Mouse (Mus musculus) lung, postnatal 0 days (tissue): ENCODE results near the gene Tpmt. TPM values are rescaled to one million over a fixed set of nuclear protein-coding genes. Genes with fewer than 3 reads are reported as not detected.

Experiments used
- ATAC-seq: fragments of 200-750 bp; cut with Nextera tagmentation; 2 replicates; pipeline ENCODE4 v1.8.0; 2017; ENCODE audit warnings: moderate library complexity
- DNase-seq: peaks from one replicate; pipeline ENCODE4 v3.0.0-alpha.2; 2016; ENCODE audit warnings: low spot score
- H3K27ac ChIP-seq: fragments of 300-500 bp; sonication (generic); 2 replicates; pipeline ENCODE4 v1.5.1; 2014; ENCODE audit warnings: antibody characterized with exemption, mild to moderate bottlenecking, low read length, mixed read lengths
- H3K27me3 ChIP-seq: fragments of 300-500 bp; sonication (generic); replicated peaks from 2 replicates; pipeline ENCODE4 v1.6.1; 2014; ENCODE audit warnings: low read length, mixed read lengths; ENCODE audit not compliant: insufficient read depth
- H3K36me3 ChIP-seq: fragments of 300-500 bp; sonication (generic); 2 replicates; pipeline ENCODE4 v1.6.1; 2014; ENCODE audit warnings: low read length, mixed read lengths; ENCODE audit not compliant: insufficient read depth
- H3K4me1 ChIP-seq: fragments of 300-500 bp; sonication (generic); 2 replicates; pipeline ENCODE4 v1.6.1; 2014; ENCODE audit warnings: antibody characterized with exemption, low read depth, low read length, mixed read lengths; ENCODE audit not compliant: insufficient read depth
- H3K4me2 ChIP-seq: fragments of 300-500 bp; sonication (generic); replicated peaks from 2 replicates; pipeline ENCODE4 v1.6.1; 2014; ENCODE audit warnings: low read depth, mild to moderate bottlenecking, low read length, moderate library complexity, mixed read lengths
- H3K4me3 ChIP-seq: fragments of 300-500 bp; sonication (generic); 2 replicates; pipeline ENCODE4 v1.5.1; 2014; ENCODE audit warnings: low read depth, low read length
- H3K9ac ChIP-seq: fragments of 300-500 bp; sonication (generic); replicated peaks from 2 replicates; pipeline ENCODE4 v1.6.1; 2014; ENCODE audit warnings: low read depth, mild to moderate bottlenecking
- H3K9me3 ChIP-seq: fragments of 300-500 bp; sonication (generic); 2 replicates; pipeline ENCODE4 v1.6.1; 2016; ENCODE audit warnings: low read length, mixed read lengths
- CTCF ChIP-seq: IDR thresholded peaks from 2 replicates; pipeline ENCODE4 v1.5.1; 2016; ENCODE audit warnings: antibody characterized with exemption, mild to moderate bottlenecking
- EP300 ChIP-seq: IDR thresholded peaks from 2 replicates; pipeline ENCODE4 v1.6.1; 2016; ENCODE audit warnings: antibody characterized with exemption, mild to moderate bottlenecking, control low read depth
- WGBS: fragments of 180-500 bp; shearing (Covaris S2); extraction: QIAGEN DNeasy Blood & Tissue Kit; methylation state at CpG from one replicate; pipeline ENCODE4 v1.1.7; 2014; 5-methylcytosine and 5-hydroxymethylcytosine counted together
- polyA plus RNA-seq: library from polyadenylated mRNA; unstranded; fragments of >200 nt; fragmentation: Nextera tagmentation; extraction: Ambion mirVana; gene quantifications from 2 replicates; pipeline ENCODE4 v1.2.1, GENCODE M21; 2015

Gene Tpmt
- polyA plus RNA-seq, 1 experiment from 2014 or later = 6.8 TPM

GRCm38 (mm10) chr13:47014334-47015194 lies 30.0 kb downstream of the Tpmt start, which contains the start of gene Nhlrc1:
Nhlrc1 (minus strand) TSS chr13:47014850.
- peak; percentile 99 for TF ChIP-seq CTCF
- TF ChIP-seq EP300 = no peak
- 4% methylated on average over 72 of the region's 73 CpGs for WGBS
- H3K27ac ChIP-seq = no peak within 1 kb of the TSS
- H3K9ac ChIP-seq = peak within 1 kb of the TSS; percentile 32; the same call in 1 of the 2 replicates
- peaks cover 3% of the 10 kb centered on the region; the same call in 1 of the 2 replicates for H3K4me1 ChIP-seq
- no peaks in the 10 kb centered on the region for H3K9me3 ChIP-seq
- peak; percentile 93 for ATAC-seq
- H3K4me3 ChIP-seq = peak within 1 kb of the TSS; percentile 46
- H3K27me3 ChIP-seq = no peaks in the 10 kb centered on the region
- H3K4me2 ChIP-seq = peak within 1 kb of the TSS; percentile 89
- DNase-seq = peak; percentile 78
- H3K36me3 ChIP-seq = no peaks in the 10 kb centered on the region

GRCm38 (mm10) chr13:47013740-47014139 lies 30.8 kb downstream of the Tpmt start:
- DNase-seq (no peak), ATAC-seq (no peak)
- Histone ChIP-seq H3K27me3 (no peaks in the 10 kb centered on the region), H3K27ac (no peak overlapping the region), H3K36me3 (no peaks in the 10 kb centered on the region), H3K4me1 (peaks cover 3% of the 10 kb centered on the region; the same call in 1 of the 2 replicates), H3K4me3 (no peak overlapping the region), H3K9me3 (no peaks in the 10 kb centered on the region), H3K9ac (no peak overlapping the region), H3K4me2 (peak overlapping the region; percentile 89)
- 64% methylated on average over 10 of the region's 10 CpGs for WGBS
- TF ChIP-seq EP300 (no peak), CTCF (no peak)

- DNase-seq (no peak), ATAC-seq (no peak)
- H3K9ac ChIP-seq = no peak overlapping the region
- no peaks in the 10 kb centered on the region for H3K4me1 ChIP-seq
- no peak overlapping the region for H3K27ac ChIP-seq
- no peaks in the 10 kb centered on the region for H3K36me3 ChIP-seq
- no peak overlapping the region for H3K4me2 ChIP-seq
- TF ChIP-seq EP300 (no peak), CTCF (no peak; the same call in 1 of the 2 replicates)
- WGBS = 91% methylated on average over 4 of the region's 4 CpGs
- H3K4me3 ChIP-seq = no peak overlapping the region
- H3K9me3 ChIP-seq = no peaks in the 10 kb centered on the region
- no peaks in the 10 kb centered on the region for H3K27me3 ChIP-seq
Observed at GRCm38 (mm10) chr13:47001590-47001989, 42.9 kb downstream of the Tpmt start.

GRCm38 (mm10) chr13:46999498-46999897 lies 45.0 kb downstream of the Tpmt start:
- 30% methylated on average over 5 of the region's 5 CpGs for WGBS
- Histone ChIP-seq H3K4me1 (no peaks in the 10 kb centered on the region), H3K4me2 (no peak overlapping the region), H3K9ac (no peak overlapping the region), H3K36me3 (no peaks in the 10 kb centered on the region), H3K9me3 (no peaks in the 10 kb centered on the region), H3K4me3 (no peak overlapping the region), H3K27me3 (no peaks in the 10 kb centered on the region), H3K27ac (no peak overlapping the region)
- peak; percentile 48 for DNase-seq
- ATAC-seq = peak; percentile 86
- peak; percentile 89 for TF ChIP-seq EP300
- TF ChIP-seq CTCF = no peak

- no peak overlapping the region for H3K9ac ChIP-seq
- H3K4me3 ChIP-seq = no peak overlapping the region
- H3K4me2 ChIP-seq = no peak overlapping the region
- ATAC-seq = no peak
- DNase-seq = no peak
- H3K27ac ChIP-seq = no peak overlapping the region
- H3K9me3 ChIP-seq = no peaks in the 10 kb centered on the region
- H3K36me3 ChIP-seq = no peaks in the 10 kb centered on the region
- no peaks in the 10 kb centered on the region for H3K27me3 ChIP-seq
- no peak for TF ChIP-seq CTCF
- no peak for TF ChIP-seq EP300
- no peaks in the 10 kb centered on the region for H3K4me1 ChIP-seq
- 75% methylated on average over 4 of the region's 4 CpGs for WGBS
Observed at GRCm38 (mm10) chr13:46997355-46997754, 47.2 kb downstream of the Tpmt start.

GRCm38 (mm10) chr13:46993274-46993551 lies 51.3 kb downstream of the Tpmt start:
- no peak overlapping the region for H3K27ac ChIP-seq
- no peak overlapping the region for H3K9ac ChIP-seq
- no peaks in the 10 kb centered on the region for H3K9me3 ChIP-seq
- WGBS = 66% methylated on average over 2 of the region's 2 CpGs
- H3K4me1 ChIP-seq = no peaks in the 10 kb centered on the region
- H3K36me3 ChIP-seq = no peaks in the 10 kb centered on the region
- H3K4me3 ChIP-seq = no peak overlapping the region
- H3K4me2 ChIP-seq = no peak overlapping the region
- ATAC-seq = no peak
- DNase-seq = no peak
- TF ChIP-seq CTCF (no peak), EP300 (no peak)
- no peaks in the 10 kb centered on the region for H3K27me3 ChIP-seq
